Mouse (Mus musculus) erythroblast, adult 5-6 weeks (primary cell): ENCODE data around the gene Rad50. TPM values are rescaled to one million over a fixed set of nuclear protein-coding genes. Genes with fewer than 3 reads are reported as not detected.

Experiments
- ATAC-seq: replicated peaks from 2 replicates; pipeline ENCODE4 v1.8.0; 2016; ENCODE audit warnings: moderate number of reproducible peaks, mild to moderate bottlenecking, moderate TSS enrichment, inconsistent platforms; ENCODE audit not compliant: poor library complexity, low FRiP score, severe bottlenecking
- total RNA-seq, 2 experiments: library from RNA; stranded (forward) in 1 of 2; stranded (reverse) in 1 of 2; fragments of 150-400 nt in 1 of 2; fragments of 200-764, 138-1000 nt in 1 of 2; gene quantifications; 2 replicates each; pipeline versions ENCODE4 v1.2.3 to v1.2.4; 2015 to 2017; ENCODE audit warnings: low replicate concordance in 2 of 2

Rad50 gene
- total RNA-seq, 2 experiments from 2014 or later = 12.3 to 14.2 TPM

DNA sequence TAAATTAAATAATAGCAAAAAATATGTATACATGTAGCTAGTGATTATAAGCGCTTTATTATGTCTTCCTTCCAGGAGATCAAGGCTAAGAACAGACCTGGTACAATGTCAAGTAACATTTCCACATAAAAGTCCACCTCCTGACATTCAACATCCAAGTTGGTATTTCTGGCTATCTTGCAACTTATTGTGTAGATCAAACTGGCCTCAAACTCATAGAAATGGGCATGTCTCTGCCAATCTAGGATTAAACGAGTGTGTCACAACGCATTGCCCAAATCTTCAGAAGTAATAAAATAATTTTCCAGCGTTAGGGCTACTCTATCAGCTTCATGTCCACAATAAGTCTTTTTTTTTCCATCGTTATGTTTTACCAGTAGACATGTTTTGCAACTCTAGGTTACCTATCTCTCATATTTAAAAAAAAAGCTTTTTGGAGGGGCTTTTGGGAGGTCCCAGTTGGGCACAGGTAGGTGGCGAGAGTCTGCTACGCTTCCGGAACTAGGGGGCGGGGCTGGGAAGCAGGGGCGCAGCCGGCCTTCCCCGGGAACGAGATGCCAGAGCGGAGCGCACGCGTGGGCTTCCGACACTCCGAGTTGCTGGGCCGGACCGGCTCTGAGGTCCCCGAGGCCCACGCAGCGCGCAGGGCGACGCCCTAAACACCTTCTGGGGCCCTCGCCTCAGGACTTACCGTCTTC lies 734 bp downstream of the Rad50 start:
- ATAC-seq = peak; percentile 73

DNA sequence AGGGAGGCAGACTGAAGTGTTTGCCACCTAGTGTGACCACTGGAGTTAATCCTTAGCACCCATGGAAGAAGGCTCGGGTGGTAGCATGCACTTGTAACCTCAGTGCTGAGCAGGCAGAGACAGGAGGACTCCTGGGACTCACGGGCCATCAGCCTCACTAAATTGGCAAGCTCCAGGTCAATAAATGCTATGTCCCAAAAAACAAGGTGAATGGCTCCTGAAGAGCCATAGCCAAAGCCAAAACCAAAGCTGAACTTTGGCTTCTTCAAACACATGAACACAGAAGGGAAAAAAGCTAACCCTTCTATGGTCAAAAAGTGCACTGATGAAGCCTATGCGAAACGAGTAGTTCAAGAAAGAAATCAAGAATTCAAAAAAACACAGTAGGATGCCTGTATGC lies 7.8 kb downstream of the Rad50 start:
- no peak for ATAC-seq

DNA sequence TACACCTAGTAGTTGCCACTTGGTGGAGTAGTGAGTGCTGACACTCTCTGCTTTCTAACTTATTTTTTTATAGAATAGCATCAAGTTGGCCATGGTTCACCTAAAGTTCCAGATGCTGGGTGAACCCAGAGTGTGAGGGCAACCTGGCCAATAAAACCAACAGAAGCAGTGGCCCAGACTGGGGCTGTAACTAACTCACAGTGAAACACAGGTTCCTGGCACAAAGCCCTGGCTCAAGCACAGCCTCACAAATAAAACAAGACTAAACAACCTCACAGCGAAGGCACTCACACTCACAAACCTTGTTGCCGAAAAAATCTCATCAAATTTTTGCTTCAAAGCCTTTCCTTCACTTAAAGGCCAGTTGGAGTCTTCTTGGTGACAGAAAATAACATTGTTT lies 8.6 kb downstream of the Rad50 start:
- ATAC-seq = no peak

DNA sequence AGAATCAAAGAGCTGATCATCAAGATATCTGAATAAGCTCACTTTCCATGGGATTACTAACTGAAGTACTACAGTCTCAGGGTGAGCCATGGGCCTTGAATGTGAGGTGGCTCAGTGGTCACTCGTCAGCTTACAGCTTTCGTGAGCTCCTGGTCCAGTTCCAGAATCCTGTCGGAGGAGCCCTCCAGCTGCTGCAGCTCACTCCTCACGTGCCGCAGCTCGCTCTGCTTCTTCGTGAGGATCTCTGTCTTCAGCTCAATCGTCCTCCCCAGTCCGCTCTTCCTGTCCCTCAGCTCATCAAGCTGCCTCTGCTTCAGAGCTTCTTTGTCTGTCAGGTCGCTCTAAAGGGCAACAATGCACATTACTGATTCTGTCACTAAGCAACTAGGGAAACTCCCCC lies 15.1 kb downstream of the Rad50 start:
- ATAC-seq = no peak

DNA sequence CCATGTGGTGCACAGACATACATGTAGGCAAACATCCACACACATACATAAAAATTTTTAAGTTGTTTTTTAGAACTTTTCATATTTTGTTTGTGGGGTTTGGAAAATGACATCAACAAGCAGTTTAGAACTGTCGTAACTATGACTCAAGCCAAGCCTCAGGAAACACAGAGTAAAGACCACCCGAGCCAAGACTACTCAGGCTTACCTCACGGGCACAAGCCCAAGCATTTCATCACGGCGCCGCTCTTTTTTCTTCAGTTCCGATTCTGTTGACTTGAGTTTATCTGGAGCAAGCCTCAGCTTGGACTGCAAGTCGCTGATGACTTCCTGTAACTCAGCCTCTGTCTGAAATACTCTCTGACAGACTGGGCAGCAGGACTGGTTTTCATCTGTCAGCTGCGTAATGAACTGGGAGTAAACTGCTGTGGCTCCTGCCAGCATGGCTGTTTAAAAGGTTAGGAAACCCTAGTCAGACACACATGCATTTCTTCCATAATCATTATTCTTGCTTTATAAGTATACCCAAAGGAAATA lies 24.1 kb downstream of the Rad50 start:
- ATAC-seq = no peak

DNA sequence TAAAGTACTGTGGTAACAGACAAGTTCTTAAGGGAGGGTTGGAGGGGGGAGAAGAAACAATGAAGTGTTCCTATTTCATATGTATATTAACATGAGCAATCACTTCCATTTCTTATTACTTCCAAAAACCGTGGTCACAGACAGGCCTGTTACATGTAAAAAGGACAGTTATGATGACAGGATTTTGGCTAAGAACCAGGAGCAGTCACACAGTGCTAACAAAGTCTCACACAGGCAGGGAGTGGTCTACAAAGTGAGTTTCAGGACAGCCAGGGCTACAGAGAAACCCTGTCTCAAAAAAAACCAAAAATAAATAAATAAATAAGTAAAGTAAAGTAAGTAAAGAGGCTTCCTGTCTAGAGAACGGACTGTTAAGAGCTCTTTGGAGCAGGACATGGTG lies 24.9 kb downstream of the Rad50 start:
- ATAC-seq = no peak

DNA sequence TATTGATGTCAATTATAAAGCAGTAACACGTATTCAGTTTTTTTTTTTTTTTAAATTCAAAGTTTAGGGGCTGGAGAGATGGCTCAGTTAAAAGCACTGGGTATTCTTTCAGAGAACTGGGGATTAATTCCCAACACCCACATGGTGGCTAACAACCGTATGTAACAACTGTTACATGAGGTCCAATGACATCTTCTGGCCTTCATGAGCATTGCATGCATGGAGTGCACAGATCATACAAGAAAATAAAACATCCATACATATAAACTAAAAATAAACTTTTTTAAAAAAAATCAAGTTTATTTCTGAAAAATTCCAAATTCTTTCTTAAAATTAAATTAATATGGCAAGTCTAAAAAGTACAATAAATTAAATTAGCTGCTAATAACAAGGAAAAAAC lies 25.4 kb downstream of the Rad50 start:
- ATAC-seq = no peak

DNA sequence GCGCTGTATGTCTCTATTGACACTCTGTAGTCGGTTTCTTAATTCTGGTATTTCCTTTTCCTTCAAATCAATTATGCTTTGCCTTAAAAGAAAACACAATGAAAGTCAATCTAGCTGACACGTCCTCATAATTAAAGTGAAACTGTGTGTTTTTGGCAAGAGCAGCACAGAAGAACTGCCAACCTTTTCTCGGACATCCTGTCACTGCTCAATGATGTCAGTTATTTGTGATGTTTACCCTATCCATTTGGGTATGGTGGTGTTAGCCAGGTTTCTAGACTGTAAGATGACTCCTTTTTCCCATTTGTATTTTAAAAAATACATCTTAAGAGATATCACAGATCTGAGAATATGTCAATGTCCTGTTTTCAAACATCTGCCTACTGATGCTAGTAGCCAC lies 27.0 kb downstream of the Rad50 start:
- ATAC-seq = no peak

DNA sequence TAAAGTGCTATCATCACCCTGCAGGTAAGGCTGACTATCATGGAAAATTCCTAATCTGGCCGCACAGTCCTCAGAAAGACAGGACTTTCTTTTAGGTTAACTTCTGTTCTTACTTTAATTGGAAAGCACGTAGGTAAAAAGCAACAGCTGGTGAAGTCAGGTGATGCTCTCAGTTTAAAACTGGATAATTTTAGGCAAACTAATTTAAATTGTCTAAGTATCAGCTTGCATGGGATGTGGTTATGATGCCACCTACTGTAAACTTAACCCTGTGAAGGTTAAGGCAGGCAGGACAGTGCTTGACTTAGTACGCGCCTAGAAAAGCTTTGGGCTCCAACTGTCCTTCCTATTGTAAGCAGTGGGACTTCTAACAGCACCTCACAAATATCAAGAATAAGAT lies 35.7 kb downstream of the Rad50 start:
- ATAC-seq = no peak

DNA sequence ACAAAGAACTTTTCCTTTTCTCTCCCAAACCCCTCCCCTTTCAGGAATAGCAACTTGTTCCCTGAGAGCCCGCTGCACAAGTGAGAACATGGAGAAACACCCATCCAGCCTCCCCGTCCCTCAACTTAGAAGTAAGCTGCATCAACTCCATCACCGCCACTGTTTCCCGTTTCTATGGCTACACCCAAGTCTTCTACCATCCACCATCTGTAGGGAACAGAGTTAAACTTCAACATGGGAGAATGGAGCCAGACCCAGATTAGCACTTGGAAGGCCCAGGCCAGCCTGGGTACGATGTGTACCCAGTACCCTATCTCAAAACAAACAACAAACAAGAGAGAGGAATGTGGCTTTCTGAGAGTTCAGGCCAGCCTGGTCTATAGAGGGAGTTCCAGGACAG lies 43.0 kb downstream of the Rad50 start:
- no peak for ATAC-seq

DNA sequence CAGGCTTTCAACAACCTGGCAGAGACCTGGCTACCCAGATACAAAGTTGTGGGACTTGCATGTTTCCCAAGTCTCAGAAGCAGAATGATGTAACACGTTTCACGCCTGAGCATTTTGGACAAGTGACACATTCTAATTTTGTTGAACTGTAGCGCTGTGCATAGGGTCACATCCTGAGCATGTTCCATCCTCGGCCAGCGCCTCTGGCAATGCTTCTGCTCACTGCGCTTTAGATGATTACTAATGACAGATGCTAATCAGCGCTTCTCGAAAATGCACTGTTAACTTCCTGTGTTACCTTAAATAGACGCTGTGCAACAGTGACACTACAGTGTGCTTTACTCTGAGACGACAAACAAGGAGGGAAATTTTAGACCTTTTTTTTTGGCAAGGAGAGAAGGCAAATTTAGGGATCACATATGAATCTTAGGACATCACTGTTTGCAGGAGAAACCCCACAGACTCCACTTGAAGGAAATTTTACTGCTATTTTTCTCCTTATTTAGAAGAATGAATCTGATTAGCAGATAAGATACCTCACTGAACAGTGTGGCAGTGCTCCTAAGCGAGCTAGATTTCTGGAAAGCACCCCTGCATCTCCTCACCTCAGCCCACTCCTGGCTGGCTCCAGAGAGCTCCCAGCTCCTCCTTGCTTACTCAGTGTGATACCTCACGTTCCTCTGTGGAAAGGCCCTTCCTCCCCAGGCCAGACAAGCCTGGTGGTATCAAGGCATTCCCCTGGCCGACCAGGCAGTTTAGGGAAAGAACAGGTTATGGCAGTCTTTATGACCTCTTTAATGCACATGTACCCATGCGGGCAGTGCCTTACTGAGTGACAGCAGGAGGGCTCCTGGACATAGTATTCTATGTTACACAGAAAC lies 44.1 kb downstream of the Rad50 start:
- no peak for ATAC-seq

DNA sequence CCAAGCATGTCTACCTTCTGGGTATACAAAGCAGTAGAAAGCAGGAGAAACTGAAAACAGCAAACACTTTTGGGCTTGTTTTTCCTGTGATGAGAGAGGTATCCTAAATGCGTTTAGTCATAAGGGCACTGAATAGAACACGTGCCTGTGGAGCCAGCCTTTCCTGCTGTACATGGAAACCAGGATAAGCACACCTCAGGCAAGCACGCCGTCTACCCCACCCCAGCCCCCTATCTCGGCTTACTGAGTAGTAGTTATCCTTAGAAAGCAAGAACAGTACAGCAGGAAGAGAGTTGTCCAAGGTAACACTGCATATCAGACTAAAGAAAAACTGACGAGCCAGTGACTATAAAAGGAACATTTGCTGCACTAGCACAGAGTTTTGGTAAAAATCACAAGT lies 49.3 kb downstream of the Rad50 start:
- ATAC-seq = peak; percentile 36; the same call in 1 of the 2 replicates

DNA sequence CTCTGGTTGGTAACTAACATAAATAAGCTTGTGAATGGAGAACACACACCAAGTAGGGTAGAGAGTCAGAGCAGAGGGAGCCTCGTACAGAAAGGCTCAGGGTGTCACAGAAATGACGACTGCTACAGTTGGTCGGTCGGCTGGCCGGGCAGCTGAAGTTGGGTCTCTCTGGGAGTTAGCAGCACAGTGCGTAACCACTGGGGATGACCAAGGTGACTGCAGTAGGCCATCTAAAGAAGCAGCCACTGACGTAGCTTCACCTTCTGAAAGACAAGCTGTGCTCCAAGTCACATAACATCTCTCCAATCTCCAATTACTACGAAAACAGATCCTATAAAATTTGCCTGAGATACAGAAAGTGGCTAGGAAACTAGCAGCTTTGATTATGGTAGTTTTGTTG lies 49.7 kb downstream of the Rad50 start:
- ATAC-seq = peak; percentile 35; the same call in 1 of the 2 replicates

DNA sequence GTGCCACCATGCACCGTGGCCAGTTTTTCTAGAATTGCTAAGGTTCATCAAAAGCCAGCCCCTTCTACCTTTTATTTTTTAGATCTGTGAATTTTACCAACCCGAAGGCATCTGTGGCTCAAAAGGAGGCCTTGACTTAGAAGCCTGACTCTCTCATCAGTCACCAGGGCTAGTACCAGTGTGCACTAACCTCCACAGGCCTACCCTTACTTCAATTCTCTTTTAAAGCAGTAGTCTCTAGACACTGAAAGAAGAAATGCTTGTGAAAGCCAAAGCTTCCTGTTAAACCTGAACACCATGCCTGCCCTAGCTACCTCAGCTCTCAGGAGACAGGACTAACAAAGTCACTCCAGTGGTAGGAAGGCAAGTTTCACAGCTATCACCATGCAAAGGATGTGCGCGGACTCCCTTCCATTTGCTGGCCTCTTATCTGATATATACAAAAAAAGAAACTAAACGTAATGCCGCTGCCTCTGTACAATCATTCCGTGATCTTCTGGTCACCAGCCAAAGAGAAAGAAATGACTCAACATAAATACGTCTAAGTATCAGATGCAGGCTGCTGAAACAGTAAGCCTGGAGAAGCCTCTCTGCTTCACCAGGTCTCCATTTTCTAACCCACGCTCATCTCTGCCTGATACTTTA lies 50.4 kb downstream of the Rad50 start:
- peak; percentile 86 for ATAC-seq

DNA sequence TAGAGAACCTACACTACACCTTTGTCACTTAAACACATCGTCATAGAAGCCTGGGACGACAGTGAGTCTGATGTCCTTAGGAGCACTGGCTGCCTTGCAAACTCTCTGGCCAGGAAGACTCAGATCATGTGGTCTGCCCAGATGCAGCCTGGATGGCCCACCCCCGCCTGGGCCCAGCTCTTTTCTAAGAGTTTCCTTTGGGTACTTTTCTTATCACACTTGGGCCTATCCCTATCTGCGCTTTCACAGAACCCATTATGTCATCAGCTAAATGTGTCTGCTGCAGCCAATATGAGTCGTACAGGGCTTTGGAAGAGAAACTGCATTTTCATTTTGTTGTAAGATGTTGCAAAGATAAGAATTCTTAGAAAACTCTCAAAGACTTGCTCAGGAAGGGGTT lies 52.1 kb downstream of the Rad50 start:
- ATAC-seq = no peak

DNA sequence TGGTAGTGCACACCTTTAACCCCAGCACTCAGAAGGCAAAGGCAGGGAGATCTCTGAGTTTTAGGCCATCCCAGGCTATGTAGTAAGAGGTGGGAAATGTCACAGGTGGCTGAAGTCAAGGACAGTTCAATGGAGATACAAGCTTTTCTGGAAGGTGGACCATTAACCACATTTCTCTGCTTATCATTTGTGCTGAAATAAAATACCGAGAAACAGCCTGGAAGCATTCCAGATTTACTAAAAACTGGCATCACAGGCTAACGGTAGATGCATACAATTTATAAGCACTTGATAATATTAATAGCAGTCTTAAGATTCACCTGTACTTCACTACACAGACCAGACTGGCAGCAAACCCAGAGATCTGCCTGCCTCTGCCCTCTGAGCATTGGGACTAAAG lies 54.7 kb downstream of the Rad50 start:
- no peak for ATAC-seq

DNA sequence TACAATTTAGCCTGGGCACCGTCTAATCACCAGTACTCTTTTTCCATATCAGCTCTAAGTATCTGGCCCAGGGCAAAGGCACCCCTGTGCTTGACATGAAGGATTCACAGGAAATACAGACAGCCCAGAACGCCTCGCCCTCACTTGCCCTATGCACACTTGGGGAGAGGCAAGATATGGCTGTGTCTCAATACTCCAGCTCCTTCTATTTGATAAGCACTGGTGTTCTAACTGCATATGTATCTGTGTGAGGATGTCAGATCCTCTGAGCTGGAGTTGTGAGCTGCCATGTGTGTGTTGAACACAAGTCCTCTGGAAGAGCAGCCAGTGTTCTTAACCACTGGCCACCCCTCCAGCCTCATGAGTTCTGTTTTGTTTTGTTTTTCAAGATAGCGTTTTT lies 55.7 kb downstream of the Rad50 start:
- ATAC-seq = no peak

DNA sequence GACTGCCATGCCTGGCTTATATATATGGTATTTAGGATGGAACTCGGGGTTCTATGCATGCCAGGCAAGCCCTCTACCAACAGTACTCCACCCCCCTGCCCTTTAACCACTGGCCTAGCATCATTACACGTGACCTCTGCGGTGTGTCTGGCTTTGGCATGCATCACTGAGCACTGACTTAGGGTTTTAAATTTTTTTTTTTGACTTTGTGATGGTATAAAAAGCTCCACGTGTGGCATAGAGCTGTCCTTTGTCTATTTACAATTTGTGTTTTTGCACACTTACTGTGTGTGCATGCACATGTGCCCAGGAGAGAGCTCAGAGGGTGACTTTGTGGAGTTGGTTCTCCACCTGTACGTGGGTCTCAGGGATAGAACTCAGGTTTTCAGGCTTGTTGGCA lies 63.1 kb downstream of the Rad50 start:
- no peak for ATAC-seq

DNA sequence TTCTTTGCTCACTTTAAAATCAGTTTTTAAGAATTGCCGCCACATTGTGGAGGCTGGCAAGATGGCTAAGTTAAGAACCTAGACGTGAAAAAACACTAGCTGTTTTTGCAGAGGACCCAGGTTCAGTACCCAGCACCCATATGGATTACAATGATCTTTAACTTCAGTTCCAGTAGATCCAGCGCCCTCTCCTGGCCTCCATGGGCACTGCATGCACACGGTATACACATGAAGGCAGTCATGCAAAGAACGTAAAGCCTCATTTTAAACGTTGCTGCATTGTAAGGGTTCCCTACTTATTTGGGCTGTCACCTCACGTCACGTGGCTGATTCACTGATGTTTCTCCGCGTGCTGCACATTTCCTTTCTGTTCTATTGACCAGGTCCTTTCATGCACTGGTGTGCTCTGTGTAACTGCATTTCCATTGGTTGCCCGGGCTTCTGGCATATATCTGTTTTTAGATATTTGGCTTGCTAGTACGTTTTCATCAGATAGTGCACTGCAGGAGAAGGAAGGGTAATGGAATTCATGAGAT lies 64.3 kb downstream of the Rad50 start:
- no peak for ATAC-seq

DNA sequence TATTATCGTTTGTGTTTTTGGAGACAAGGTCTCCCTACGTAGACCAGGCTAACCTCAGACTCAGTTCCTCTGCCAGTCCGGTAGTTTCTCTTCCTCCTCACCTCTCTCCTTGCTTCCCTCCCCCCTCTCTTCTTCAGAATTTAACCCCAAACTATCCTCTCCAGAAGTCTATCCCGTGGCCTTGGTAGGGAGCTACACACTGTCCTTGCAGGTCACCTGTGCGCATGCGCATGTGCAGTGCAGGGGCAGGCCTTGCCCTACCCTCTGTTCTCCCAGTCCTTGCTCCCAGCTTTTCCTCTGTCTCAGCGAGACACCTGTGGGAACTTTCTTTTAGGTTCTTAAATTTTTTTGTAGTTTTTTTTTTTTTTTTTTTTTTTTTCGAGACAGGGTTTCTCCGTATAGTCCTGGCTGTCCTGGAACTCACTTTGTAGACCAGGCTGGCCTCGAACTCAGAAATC lies 69.3 kb downstream of the Rad50 start:
- no peak for ATAC-seq
